Mouse (Mus musculus) hindbrain, embryonic 14.5 days (tissue): ENCODE data around the gene Polrmt. TPM values are rescaled to one million over a fixed set of nuclear protein-coding genes. Genes with fewer than 3 reads are reported as not detected.

Experiments used
- ATAC-seq: fragments of 200-750 bp; cut with Nextera tagmentation; 2 replicates; pipeline ENCODE4 v1.8.0; 2017; ENCODE audit warnings: moderate number of reproducible peaks, mild to moderate bottlenecking, moderate TSS enrichment, moderate library complexity; ENCODE audit not compliant: low FRiP score
- DNase-seq: peaks from one replicate; pipeline ENCODE4 v3.0.0-alpha.2; 2015; ENCODE audit warnings: low spot score
- H3K27ac ChIP-seq: fragments of 300-500 bp; sonication (generic); 2 replicates; pipeline ENCODE4 v1.5.1; 2014; ENCODE audit warnings: mild to moderate bottlenecking, moderate library complexity
- H3K27me3 ChIP-seq: fragments of 300-500 bp; sonication (generic); 2 replicates; pipeline ENCODE4 v1.6.1; 2014; ENCODE audit warnings: mild to moderate bottlenecking, low read length, mixed read lengths; ENCODE audit not compliant: control insufficient read depth, insufficient read depth
- H3K36me3 ChIP-seq: fragments of 300-500 bp; sonication (generic); replicated peaks from 2 replicates; pipeline ENCODE4 v1.6.1; 2014; ENCODE audit not compliant: control insufficient read depth, insufficient read depth
- H3K4me1 ChIP-seq: fragments of 300-500 bp; sonication (generic); replicated peaks from 2 replicates; pipeline ENCODE4 v1.6.1; 2014; ENCODE audit warnings: antibody characterized with exemption, low read length, mixed read lengths; ENCODE audit not compliant: control insufficient read depth, insufficient read depth
- H3K4me2 ChIP-seq: fragments of 300-500 bp; sonication (generic); replicated peaks from 2 replicates; pipeline ENCODE4 v1.6.1; 2014; ENCODE audit warnings: mild to moderate bottlenecking, moderate library complexity
- H3K4me3 ChIP-seq: fragments of 300-500 bp; sonication (generic); replicated peaks from 2 replicates; pipeline ENCODE4 v1.5.1; 2014; ENCODE audit warnings: mild to moderate bottlenecking, low read length
- H3K9ac ChIP-seq: fragments of 300-500 bp; sonication (generic); 2 replicates; pipeline ENCODE4 v1.6.1; 2014
- H3K9me3 ChIP-seq: fragments of 300-500 bp; sonication (generic); 2 replicates; pipeline ENCODE4 v1.6.1; 2016; ENCODE audit warnings: low read length; ENCODE audit not compliant: control insufficient read depth
- WGBS: fragments of 180-500 bp; shearing (Covaris S2); extraction: QIAGEN DNeasy Blood & Tissue Kit; methylation state at CpG from one replicate; pipeline ENCODE4 v1.1.7; 2014; 5-methylcytosine and 5-hydroxymethylcytosine counted together
- polyA plus RNA-seq: library from polyadenylated mRNA; unstranded; fragments of >200 nt; fragmentation: Nextera tagmentation; extraction: Ambion mirVana; gene quantifications from 2 replicates; pipeline ENCODE4 v1.2.1, GENCODE M21; 2014

Gene Polrmt
- polyA plus RNA-seq, 1 experiment from 2014 or later = 32.8 TPM

DNA sequence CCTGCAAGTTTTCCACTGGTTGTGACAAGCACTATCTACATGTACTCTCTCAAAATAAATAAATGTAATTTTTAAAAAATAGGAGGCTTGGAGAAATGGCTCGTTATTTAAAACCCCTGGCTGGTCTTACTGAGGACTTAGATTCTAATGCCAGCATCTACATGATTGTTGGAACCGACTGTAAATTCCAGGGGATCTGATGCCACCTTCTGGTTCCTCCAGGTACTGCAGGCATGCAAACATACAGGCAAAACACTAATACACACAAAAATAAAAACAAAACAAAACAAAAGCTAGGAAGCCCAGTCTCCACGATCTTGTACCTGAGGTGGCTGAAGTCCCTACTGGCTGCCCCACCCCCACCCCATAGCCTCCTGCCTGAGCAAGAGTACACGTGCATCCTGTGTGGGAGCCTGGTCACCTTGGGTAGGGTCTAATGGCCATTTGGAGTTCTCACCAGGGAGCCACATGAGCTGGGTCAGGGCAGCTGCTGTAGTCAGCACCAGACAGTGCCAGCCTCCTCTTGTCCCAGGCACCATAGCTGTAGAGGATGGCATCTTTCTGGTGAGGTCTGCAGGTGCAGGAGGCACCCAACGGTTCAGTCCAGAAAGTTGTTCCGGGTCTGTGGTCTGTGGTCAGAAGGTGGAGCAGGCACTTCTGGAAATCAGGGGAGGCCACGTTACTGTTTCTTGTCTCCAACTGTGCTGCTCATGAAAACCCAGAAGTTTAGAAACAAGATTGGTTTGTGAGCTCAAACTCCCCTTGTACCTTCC, 42.2 kb upstream of the Polrmt start:
- H3K9me3 ChIP-seq = no peaks in the 10 kb centered on the region
- no peak overlapping the region for H3K9ac ChIP-seq
- H3K27ac ChIP-seq = no peak overlapping the region
- H3K4me1 ChIP-seq = no peaks in the 10 kb centered on the region
- H3K36me3 ChIP-seq = no peaks in the 10 kb centered on the region
- no peak overlapping the region for H3K4me2 ChIP-seq
- no peaks in the 10 kb centered on the region for H3K27me3 ChIP-seq
- 38% methylated on average over 7 of the region's 7 CpGs for WGBS
- DNase-seq (peak; percentile 86), ATAC-seq (no peak)
- no peak overlapping the region for H3K4me3 ChIP-seq

- DNase-seq (no peak), ATAC-seq (no peak)
- Histone ChIP-seq H3K4me2 (no peak overlapping the region), H3K27me3 (peaks cover 19% of the 10 kb centered on the region), H3K36me3 (no peaks in the 10 kb centered on the region), H3K4me1 (peaks cover 13% of the 10 kb centered on the region), H3K27ac (no peak overlapping the region), H3K4me3 (no peak overlapping the region), H3K9me3 (no peaks in the 10 kb centered on the region), H3K9ac (no peak overlapping the region)
- WGBS = 36% methylated on average over 27 of the region's 27 CpGs
Measured at GRCm38 (mm10) chr10:79783920-79784800, 37.8 kb upstream of the Polrmt start.

- 66% methylated on average over 7 of the region's 7 CpGs for WGBS
- Histone ChIP-seq H3K4me3 (no peak overlapping the region), H3K4me2 (no peak overlapping the region), H3K9ac (no peak overlapping the region), H3K9me3 (no peaks in the 10 kb centered on the region), H3K36me3 (no peaks in the 10 kb centered on the region), H3K4me1 (peaks cover 13% of the 10 kb centered on the region), H3K27ac (no peak overlapping the region), H3K27me3 (peaks cover 30% of the 10 kb centered on the region)
- DNase-seq (no peak), ATAC-seq (no peak)
Measured at GRCm38 (mm10) chr10:79783050-79783449, 36.7 kb upstream of the Polrmt start.

DNA sequence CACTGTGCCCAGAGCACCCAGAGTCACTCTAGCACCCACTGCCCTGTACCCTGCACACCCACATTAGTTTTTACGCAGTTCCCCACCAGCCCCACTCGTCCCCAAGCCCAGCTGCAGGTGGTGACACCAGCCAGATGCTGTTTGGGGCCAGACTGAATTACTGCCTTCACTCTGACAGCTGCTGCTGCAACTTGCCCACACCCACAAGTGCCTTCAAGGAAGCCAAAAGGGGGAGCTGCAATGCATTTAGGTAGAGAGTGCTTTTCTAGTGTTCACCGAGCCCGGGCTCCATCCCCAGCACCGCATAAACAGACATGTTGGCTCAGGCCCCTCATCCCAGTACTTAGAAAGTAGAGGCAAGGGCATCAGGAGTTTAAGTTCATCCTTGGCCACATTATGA, 35.6 kb upstream of the Polrmt start:
- Histone ChIP-seq H3K9me3 (no peaks in the 10 kb centered on the region), H3K4me2 (no peak overlapping the region), H3K4me1 (peaks cover 13% of the 10 kb centered on the region), H3K9ac (no peak overlapping the region), H3K4me3 (no peak overlapping the region), H3K27me3 (peaks cover 40% of the 10 kb centered on the region), H3K36me3 (no peaks in the 10 kb centered on the region), H3K27ac (no peak overlapping the region)
- DNase-seq (no peak), ATAC-seq (no peak)
- WGBS = 57% methylated on average over 5 of the region's 5 CpGs

DNA sequence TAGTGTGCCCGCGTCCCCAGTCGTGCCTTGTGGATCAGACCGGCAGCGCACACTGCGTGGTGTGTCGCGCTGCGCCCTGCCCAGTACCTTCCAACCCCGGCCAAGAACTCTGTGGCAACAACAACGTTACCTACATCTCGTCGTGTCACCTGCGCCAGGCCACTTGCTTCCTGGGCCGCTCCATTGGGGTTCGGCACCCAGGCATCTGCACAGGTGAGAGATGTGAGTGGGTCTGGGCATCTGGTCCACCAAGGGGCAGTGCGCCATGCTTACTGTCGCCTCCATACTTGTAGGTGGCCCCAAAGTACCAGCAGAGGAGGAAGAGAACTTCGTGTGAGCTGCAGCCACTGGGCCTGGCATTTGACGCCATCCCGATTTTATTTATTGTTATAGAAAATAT, 34.8 kb upstream of the Polrmt start:
- 0 out of 2 replicates have a peak overlapping the region, but pooled peaks have one; percentile 24 for H3K9ac ChIP-seq
- peak overlapping the region; percentile 41 for H3K4me3 ChIP-seq
- H3K36me3 ChIP-seq = no peaks in the 10 kb centered on the region
- DNase-seq = no peak
- H3K27me3 ChIP-seq = peaks cover 48% of the 10 kb centered on the region
- 34% methylated on average over 21 of the region's 21 CpGs for WGBS
- peaks cover 13% of the 10 kb centered on the region for H3K4me1 ChIP-seq
- no peak for ATAC-seq
- H3K9me3 ChIP-seq = no peaks in the 10 kb centered on the region
- H3K4me2 ChIP-seq = peak overlapping the region; percentile 79
- H3K27ac ChIP-seq = no peak overlapping the region

- Histone ChIP-seq H3K4me2 (peak overlapping the region; percentile 79), H3K4me3 (peak overlapping the region; percentile 41), H3K27ac (no peak overlapping the region), H3K27me3 (peaks cover 48% of the 10 kb centered on the region), H3K9me3 (no peaks in the 10 kb centered on the region), H3K9ac (peak overlapping the region; percentile 51), H3K4me1 (peaks cover 13% of the 10 kb centered on the region), H3K36me3 (no peaks in the 10 kb centered on the region)
- DNase-seq (no peak), ATAC-seq (no peak)
- WGBS = 2% methylated on average over 13 of the region's 13 CpGs
Measured at GRCm38 (mm10) chr10:79780664-79781015, 34.3 kb upstream of the Polrmt start.

- DNase-seq (peak; percentile 95), ATAC-seq (peak; percentile 93)
- Histone ChIP-seq H3K27me3 (peaks cover 48% of the 10 kb centered on the region), H3K4me2 (peak overlapping the region; percentile 79), H3K4me1 (peaks cover 13% of the 10 kb centered on the region), H3K9ac (peak overlapping the region; percentile 51), H3K36me3 (no peaks in the 10 kb centered on the region), H3K27ac (no peak overlapping the region), H3K4me3 (peak overlapping the region; percentile 41), H3K9me3 (0 out of 2 replicates have a peak, but pooled peaks cover 1% of the 10 kb centered on the region)
- WGBS = 1% methylated on average over 53 of the region's 55 CpGs
Measured at GRCm38 (mm10) chr10:79779784-79780663, 33.6 kb upstream of the Polrmt start.

- ATAC-seq (no peak), DNase-seq (no peak)
- no peaks in the 10 kb centered on the region for H3K36me3 ChIP-seq
- peaks cover 48% of the 10 kb centered on the region for H3K27me3 ChIP-seq
- 21% methylated on average over 2 of the region's 2 CpGs for WGBS
- 0 out of 2 replicates have a peak, but pooled peaks cover 4% of the 10 kb centered on the region for H3K9me3 ChIP-seq
- H3K27ac ChIP-seq = no peak overlapping the region
- no peak overlapping the region for H3K4me3 ChIP-seq
- H3K4me2 ChIP-seq = no peak overlapping the region
- H3K9ac ChIP-seq = no peak overlapping the region
- peaks cover 13% of the 10 kb centered on the region for H3K4me1 ChIP-seq
Measured at GRCm38 (mm10) chr10:79779193-79779592, 32.8 kb upstream of the Polrmt start.
